Mouse (Mus musculus) stomach, postnatal 0 days (tissue): ENCODE data around the gene Rbm33. TPM values are rescaled to one million over a fixed set of nuclear protein-coding genes. Genes with fewer than 3 reads are reported as not detected.

Source experiments
- ATAC-seq: fragments of 200-750 bp; cut with Nextera tagmentation; 2 replicates; pipeline ENCODE4 v1.8.0; 2017; ENCODE audit not compliant: low FRiP score, low TSS enrichment
- DNase-seq: peaks from one replicate; pipeline ENCODE4 v3.0.0-alpha.2; 2016; ENCODE audit warnings: low spot score
- H3K27ac ChIP-seq: fragments of 300-500 bp; sonication (generic); replicated peaks from 2 replicates; pipeline ENCODE4 v1.5.1; 2014; ENCODE audit warnings: mild to moderate bottlenecking, control low read depth
- H3K27me3 ChIP-seq: fragments of 300-500 bp; sonication (generic); 2 replicates; pipeline ENCODE4 v1.6.1; 2014; ENCODE audit warnings: low read length; ENCODE audit not compliant: control insufficient read depth, insufficient read depth
- H3K36me3 ChIP-seq: fragments of 300-500 bp; sonication (generic); 2 replicates; pipeline ENCODE4 v1.6.1; 2014; ENCODE audit warnings: low read length, mixed read lengths; ENCODE audit not compliant: control insufficient read depth, insufficient read depth
- H3K4me1 ChIP-seq: fragments of 300-500 bp; sonication (generic); replicated peaks from 2 replicates; pipeline ENCODE4 v1.6.1; 2014; ENCODE audit warnings: antibody characterized with exemption; ENCODE audit not compliant: control insufficient read depth, insufficient read depth
- H3K4me2 ChIP-seq: fragments of 300-500 bp; sonication (generic); replicated peaks from 2 replicates; pipeline ENCODE4 v1.6.1; 2014; ENCODE audit warnings: low read depth, mild to moderate bottlenecking, control low read depth, moderate library complexity
- H3K4me3 ChIP-seq: fragments of 300-500 bp; sonication (generic); 2 replicates; pipeline ENCODE4 v1.5.1; 2014; ENCODE audit warnings: low read depth, low read length, control low read depth
- H3K9ac ChIP-seq: fragments of 300-500 bp; sonication (generic); 2 replicates; pipeline ENCODE4 v1.6.1; 2014; ENCODE audit warnings: mild to moderate bottlenecking, low read length, control low read depth, mixed read lengths
- H3K9me3 ChIP-seq: fragments of 300-500 bp; sonication (generic); 2 replicates; pipeline ENCODE4 v1.6.1; 2016; ENCODE audit warnings: low read length; ENCODE audit not compliant: control insufficient read depth
- CTCF ChIP-seq: IDR thresholded peaks from 2 replicates; pipeline ENCODE4 v1.5.1; 2016; ENCODE audit warnings: antibody characterized with exemption, low read depth, mild to moderate bottlenecking, moderate library complexity
- EP300 ChIP-seq: optimal IDR thresholded peaks from 2 replicates; pipeline ENCODE3; 2016; ENCODE audit warnings: antibody characterized with exemption
- WGBS: fragments of 180-500 bp; shearing (Covaris S2); extraction: QIAGEN DNeasy Blood & Tissue Kit; methylation state at CpG from one replicate; pipeline ENCODE4 v1.1.7; 2014; 5-methylcytosine and 5-hydroxymethylcytosine counted together
- polyA plus RNA-seq: library from polyadenylated mRNA; unstranded; fragments of >200 nt; fragmentation: Nextera tagmentation; extraction: Ambion mirVana; gene quantifications from 2 replicates; pipeline ENCODE4 v1.2.1, GENCODE M21; 2015

Rbm33 gene
- polyA plus RNA-seq, 1 experiment from 2014 or later = 4.7 TPM

DNA sequence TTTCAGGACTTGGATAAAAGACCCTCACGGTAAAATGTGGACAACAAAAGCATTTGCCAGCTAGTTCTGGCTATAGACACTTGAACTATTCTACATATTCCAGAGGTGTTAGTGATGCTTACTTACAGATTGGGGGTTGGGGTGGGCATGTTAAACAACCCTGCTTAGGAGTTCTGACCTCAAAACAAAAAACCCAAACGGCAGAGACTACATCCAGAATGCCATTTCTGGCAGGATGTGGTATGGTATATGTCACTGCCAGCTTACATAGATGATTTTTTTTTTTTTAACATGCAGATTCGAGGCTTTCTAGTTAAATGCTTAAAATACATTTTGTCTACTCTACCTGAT is 971 bp downstream of the Rbm33 start:
- Histone ChIP-seq H3K9ac (peak overlapping the region; percentile 100), H3K9me3 (no peaks in the 10 kb centered on the region), H3K27ac (no peak overlapping the region), H3K27me3 (no peaks in the 10 kb centered on the region), H3K36me3 (no peaks in the 10 kb centered on the region), H3K4me1 (peaks cover 6% of the 10 kb centered on the region; the same call in 1 of the 2 replicates), H3K4me2 (peak overlapping the region; percentile 76), H3K4me3 (peak overlapping the region; percentile 75)
- no peak for TF ChIP-seq EP300
- TF ChIP-seq CTCF = no peak
- WGBS = 4% methylated on average over 3 of the region's 3 CpGs
- DNase-seq (no peak), ATAC-seq (no peak)

DNA sequence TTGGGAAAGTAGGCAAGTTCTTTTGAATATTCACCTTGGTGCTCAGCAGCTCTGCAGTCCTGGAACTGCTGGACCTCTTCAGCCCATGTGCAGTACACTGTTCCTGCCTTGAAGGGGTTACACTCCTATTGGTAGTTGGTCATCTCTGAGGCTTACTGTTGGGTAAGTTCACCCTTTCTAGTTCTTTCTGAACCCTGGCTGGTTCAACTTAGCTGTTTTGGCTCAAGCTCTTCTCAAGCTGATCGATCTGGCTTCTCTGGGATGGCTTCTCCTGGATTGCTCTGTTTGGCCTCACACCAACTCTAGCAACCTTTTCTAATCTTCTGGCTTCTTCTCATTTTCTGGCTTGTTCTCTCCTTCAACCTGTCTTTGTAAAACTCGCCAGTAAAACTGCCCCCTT is 1.8 kb downstream of the Rbm33 start:
- no peaks in the 10 kb centered on the region for H3K36me3 ChIP-seq
- peak overlapping the region; percentile 76 for H3K4me2 ChIP-seq
- 45% methylated on average over 2 of the region's 2 CpGs for WGBS
- H3K9me3 ChIP-seq = no peaks in the 10 kb centered on the region
- no peak overlapping the region for H3K27ac ChIP-seq
- no peak for ATAC-seq
- no peaks in the 10 kb centered on the region for H3K27me3 ChIP-seq
- TF ChIP-seq EP300 (no peak), CTCF (no peak)
- no peak for DNase-seq
- H3K4me3 ChIP-seq = peak overlapping the region; percentile 75; the same call in 1 of the 2 replicates
- H3K9ac ChIP-seq = no peak overlapping the region
- H3K4me1 ChIP-seq = peaks cover 6% of the 10 kb centered on the region; the same call in 1 of the 2 replicates

DNA sequence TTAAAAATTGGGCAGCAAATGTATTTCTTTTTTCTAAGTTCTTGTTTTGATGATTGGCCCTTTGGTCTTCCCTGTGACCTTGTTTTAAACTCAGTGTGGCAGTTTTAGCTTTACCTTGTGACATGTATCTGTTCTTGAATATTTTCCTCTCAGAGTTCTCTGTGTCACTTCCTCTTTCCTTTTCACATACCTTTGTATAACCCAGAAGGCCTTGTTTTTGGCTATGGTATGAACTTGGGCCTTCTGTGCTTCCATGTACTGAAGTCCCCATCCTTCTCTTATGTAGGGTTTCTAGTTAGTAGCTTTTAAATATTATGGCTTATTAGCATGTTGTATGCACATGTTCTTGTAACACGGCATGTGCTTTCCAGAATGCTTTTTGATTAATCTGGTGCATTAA is 4.8 kb downstream of the Rbm33 start:
- 92% methylated on average over 1 of the region's 1 CpGs for WGBS
- Histone ChIP-seq H3K4me3 (no peak overlapping the region), H3K4me2 (no peak overlapping the region), H3K27ac (no peak overlapping the region), H3K27me3 (no peaks in the 10 kb centered on the region), H3K9ac (no peak overlapping the region), H3K4me1 (peaks cover 6% of the 10 kb centered on the region; the same call in 1 of the 2 replicates), H3K36me3 (no peaks in the 10 kb centered on the region), H3K9me3 (no peaks in the 10 kb centered on the region)
- no peak for TF ChIP-seq EP300
- no peak for TF ChIP-seq CTCF
- DNase-seq = no peak
- no peak for ATAC-seq

DNA sequence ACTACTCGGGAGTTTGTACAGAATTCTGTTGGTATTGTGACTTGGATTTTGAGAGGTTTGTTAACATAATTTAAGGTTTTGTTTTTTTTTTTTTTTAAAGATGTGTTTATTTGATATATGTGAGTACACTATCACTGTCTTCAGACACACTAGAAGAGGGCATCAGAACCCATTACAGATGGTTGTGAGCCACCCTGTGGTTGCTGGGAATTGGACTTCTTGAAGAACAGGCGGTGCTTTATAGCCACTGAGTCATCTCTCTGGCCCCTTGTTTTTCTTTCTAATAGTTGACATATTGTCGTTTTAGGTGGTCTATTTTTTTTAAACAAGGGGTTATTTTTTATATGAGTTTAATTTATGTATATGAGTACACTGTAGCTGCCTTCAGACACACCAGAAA is 5.3 kb downstream of the Rbm33 start:
- Histone ChIP-seq H3K27me3 (no peaks in the 10 kb centered on the region), H3K4me1 (peaks cover 6% of the 10 kb centered on the region; the same call in 1 of the 2 replicates), H3K9ac (no peak overlapping the region), H3K9me3 (no peaks in the 10 kb centered on the region), H3K4me3 (no peak overlapping the region), H3K36me3 (no peaks in the 10 kb centered on the region), H3K4me2 (no peak overlapping the region), H3K27ac (no peak overlapping the region)
- 72% methylated on average over 3 of the region's 3 CpGs for WGBS
- TF ChIP-seq EP300 (no peak), CTCF (no peak)
- no peak for DNase-seq
- ATAC-seq = no peak

DNA sequence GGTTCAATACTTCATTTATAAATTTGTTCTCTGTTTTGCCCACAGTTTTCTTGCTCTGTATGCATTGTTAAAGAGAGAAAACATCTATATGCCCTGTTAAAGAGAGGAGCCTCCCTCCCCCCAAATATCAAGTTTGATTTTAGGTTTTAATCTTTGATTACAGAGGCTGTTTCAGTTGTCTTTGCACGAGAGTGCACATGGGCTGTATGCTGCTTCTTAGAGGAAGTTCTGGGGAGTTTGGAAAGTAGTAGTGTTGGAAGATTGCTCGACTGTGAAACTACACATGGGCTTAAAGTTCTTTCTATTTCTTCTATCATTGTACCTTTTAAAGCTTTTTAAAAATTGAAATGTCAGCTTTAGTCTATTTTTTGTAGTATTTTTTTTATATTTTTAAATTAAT is 6.9 kb downstream of the Rbm33 start:
- no peaks in the 10 kb centered on the region for H3K27me3 ChIP-seq
- DNase-seq (no peak), ATAC-seq (no peak)
- H3K9me3 ChIP-seq = no peaks in the 10 kb centered on the region
- WGBS = 84% methylated on average over 2 of the region's 2 CpGs
- no peak overlapping the region for H3K4me2 ChIP-seq
- no peak overlapping the region for H3K27ac ChIP-seq
- peaks cover 3% of the 10 kb centered on the region; the same call in 1 of the 2 replicates for H3K4me1 ChIP-seq
- no peak overlapping the region for H3K9ac ChIP-seq
- H3K36me3 ChIP-seq = no peaks in the 10 kb centered on the region
- no peak overlapping the region for H3K4me3 ChIP-seq
- TF ChIP-seq EP300 (no peak), CTCF (no peak)

DNA sequence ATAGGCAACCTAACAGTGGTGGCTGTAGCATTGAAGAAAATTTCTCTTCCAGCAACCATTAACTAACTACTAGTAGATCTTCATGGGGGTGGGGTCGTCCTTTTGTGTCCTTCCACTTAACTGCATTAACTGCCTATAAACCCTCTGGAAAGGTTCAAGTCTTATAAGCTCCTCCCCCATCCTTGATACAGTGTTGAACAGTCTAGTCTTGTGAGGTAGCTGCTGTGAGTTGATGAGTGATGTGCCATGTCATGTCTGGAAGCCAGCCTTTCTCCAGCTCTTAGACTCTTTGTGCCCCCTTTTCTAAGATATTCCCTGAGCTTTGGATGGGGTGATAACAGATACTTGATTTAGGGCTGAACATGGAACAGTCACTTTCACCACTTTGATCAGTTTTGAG is 7.5 kb downstream of the Rbm33 start:
- H3K9me3 ChIP-seq = no peaks in the 10 kb centered on the region
- 81% methylated on average over 1 of the region's 1 CpGs for WGBS
- TF ChIP-seq CTCF (no peak), EP300 (no peak)
- no peaks in the 10 kb centered on the region for H3K36me3 ChIP-seq
- no peak for DNase-seq
- no peak overlapping the region for H3K4me3 ChIP-seq
- H3K27me3 ChIP-seq = no peaks in the 10 kb centered on the region
- no peak overlapping the region for H3K4me2 ChIP-seq
- ATAC-seq = no peak
- peaks cover 3% of the 10 kb centered on the region; the same call in 1 of the 2 replicates for H3K4me1 ChIP-seq
- H3K27ac ChIP-seq = no peak overlapping the region
- no peak overlapping the region for H3K9ac ChIP-seq
